Mouse (Mus musculus) naive thymus-derived CD4-positive, alpha-beta T cell, adult 2 months (primary cell): ENCODE data around the gene Exosc8.

Source experiments
- DNase-seq: peaks from one replicate; pipeline ENCODE4 v3.0.0-alpha.2; 2011; ENCODE audit warnings: low read depth

Gene Exosc8

DNA sequence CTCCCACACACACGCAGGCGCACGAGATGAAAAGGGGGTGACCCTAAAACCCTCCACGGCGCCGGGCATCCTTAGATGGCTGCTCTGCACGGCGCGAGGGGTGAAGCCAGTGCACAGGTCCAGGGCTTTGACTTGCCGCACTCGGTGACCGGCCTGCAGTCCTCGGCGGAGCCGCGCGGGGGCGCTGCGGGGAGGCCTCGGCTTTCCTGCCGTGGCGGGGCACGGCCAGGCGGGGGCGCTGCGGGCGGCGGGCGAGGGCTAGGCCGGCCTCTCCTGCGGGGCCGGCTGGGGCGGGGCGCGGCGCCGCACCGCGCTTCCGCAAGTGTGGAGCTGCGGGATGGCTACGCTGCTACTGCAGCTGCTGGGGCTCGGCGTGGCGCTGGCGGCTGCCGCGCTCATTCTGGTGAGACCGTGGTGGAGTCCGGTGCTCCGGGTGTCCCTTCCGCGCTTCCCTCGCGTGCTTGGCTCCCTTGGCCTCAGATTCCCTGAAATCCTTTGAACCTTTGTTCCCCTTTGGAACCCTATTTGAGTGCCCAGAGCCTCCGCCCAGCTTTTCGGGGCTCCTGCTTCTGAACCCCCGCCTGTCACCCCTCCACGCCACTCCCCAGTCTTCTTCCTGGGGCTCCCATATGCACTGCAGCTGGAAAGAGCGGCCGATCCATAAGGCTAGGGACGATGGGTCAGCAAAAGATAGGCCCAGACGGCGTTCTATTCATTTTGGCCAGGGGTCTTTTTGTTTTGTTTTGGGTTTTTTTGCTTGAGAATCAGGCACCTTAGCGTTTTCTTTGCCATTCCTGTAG, at the start of gene Exosc8, which contains the start of gene Alg5:
Gene Exosc8 (minus strand): TSS at position 147 of the 800 bp plus-strand sequence.
Gene Alg5 (plus strand): TSS at position 293 of the 800 bp plus-strand sequence.
- DNase-seq: peak; percentile 96

GRCm38 (mm10) chr3:54775989-54776631, 40.9 kb upstream of the Exosc8 start:
- no peak for DNase-seq

DNA sequence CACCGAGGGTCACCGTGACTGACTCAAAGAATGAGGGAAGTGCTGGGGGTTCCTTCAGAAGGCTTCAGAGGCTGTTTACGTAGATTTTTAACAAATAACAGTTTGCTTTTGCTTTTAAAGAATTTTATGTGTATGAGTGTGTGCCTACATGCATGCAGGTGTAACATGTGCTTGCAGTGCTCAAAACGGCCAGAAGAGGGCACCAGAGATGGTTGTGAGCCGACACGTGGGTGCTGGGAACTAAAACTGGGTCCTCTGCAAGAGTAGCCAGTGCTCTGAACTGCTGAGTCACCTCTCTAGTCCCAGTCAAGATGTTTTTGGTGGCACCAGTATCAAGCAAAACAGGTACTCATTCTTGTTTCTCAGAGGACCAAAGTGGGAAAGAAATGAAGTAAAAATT, 38.4 kb upstream of the Exosc8 start:
- DNase-seq: no peak

DNA sequence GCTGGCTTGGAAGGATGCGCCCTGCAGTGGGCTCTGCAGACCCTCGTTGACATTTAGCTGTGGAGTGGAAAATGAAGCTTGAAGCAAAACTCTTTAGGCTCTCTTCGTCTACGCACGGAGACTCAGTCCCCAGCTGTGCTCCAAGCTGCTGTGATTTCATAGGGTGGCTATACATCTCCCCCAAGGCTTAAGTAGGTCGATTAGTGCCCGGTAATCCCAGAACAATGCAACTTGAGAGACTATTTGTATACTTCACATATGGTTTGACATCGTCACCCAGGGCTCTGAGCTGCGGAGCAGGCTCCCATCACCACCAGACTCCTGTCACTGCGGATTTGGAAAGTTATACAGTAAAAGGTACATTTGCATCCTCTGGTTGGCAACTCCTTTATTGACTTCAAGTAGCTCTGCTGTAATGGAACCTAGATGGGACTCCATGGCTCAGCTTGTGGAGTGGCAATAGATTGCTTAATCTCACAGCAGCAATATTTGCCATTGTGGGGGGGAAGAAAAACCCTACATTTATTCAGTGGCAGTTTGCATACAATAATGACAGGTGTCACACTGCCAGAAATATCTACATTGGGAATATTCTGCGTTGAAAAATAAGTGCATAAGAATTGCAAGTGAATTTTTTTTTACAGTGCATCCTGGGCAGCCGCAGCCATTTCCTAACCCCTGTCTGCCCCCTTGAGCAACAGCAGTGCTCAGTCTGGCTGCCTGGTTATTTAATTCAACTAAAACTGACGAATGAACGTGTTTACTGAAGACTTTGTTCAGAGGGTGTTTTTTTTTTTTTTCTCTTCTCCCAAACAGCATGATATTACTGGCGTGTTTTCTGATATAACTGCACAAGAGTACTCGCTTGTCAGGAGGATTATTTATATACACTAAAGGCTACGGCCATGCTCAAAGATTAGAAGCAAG, 34.4 kb upstream of the Exosc8 start:
- no peak for DNase-seq

- DNase-seq: no peak
Observed at GRCm38 (mm10) chr3:54768592-54768991, 33.4 kb upstream of the Exosc8 start.

DNA sequence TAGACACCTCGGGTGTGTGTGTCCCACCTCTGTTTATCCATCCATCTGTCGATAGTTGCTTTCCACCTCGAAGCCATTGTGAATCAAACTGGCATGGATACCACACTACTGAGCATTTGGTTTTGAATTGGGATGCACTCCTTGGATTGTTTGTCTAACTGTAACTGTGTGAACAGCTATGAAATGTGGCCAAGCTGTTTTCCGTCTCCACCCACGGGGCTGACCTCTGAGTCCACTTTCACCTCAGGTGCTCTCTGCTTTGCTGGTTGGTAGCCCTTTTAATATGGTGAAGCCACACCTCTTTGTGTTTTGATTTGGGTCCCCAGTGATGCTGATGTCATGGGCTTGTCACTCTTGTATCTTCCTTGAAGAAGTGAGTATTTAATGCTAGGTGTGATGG, 31.6 kb upstream of the Exosc8 start:
- DNase-seq: no peak

DNA sequence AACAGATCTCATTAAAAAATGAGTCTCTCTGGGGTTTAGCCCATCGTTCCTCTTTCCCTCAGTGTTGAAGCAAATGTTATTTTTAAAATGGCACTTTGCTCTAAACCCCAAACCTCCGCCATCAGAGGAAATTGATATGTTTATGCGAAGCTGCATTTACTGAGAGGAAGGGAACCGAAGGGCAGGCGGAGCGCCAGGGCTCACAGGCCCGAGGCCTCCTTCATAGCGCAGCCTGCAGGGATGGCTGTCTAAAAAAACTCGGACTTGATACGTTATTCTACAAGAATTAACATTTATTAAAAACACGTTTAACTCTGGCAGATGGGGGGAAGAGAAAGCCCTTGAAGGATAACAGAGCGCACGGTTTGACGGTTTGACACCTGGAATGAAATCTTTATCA, 30.8 kb upstream of the Exosc8 start:
- no peak for DNase-seq

DNA sequence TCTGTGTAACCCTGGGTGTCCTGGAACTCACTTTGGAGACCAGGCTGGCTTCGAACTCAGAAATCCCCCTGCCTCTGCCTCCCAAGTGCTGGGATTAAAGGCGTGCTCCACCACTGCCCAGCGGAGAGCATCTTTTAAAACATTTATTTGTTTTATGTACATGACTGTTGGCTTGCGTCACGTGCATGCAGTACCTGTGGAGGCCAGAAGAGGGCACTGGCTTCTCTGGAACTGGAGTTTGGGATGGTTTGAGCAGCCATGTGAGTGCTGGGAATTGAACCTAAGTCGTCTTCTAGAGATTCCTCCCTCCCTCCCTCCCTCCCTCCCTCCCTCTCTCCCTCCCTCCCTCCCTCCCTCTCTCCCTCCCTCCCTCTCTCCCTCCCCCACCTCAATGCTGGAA, 30.3 kb upstream of the Exosc8 start:
- peak; percentile 10 for DNase-seq

- DNase-seq: no peak
Observed at GRCm38 (mm10) chr3:54764418-54764817, 29.2 kb upstream of the Exosc8 start.

DNA sequence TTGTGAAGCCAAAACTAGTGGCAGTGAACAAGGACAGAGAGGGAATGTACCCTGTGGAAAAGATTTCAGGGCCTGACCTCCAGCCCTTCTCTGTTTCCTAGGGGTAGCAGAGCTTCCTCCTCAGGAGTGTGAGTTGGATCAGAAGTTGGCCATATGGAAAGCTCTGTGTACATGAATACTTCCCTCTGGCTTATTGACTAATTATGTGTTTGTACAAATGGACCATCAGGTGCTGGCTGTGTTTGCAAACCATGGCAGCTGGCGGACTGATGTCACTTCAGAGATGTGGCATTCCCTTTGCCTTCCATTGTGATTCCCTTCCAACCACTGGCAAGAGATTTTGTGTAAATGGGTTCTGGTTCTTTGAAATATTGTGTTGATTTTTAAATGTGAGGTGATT, 26.1 kb upstream of the Exosc8 start:
- DNase-seq: no peak

GRCm38 (mm10) chr3:54760321-54761115, 25.3 kb upstream of the Exosc8 start:
- DNase-seq: no peak

GRCm38 (mm10) chr3:54759211-54759610, 24.0 kb upstream of the Exosc8 start:
- no peak for DNase-seq

- no peak for DNase-seq
Observed at GRCm38 (mm10) chr3:54757446-54757845, 22.3 kb upstream of the Exosc8 start.

DNA sequence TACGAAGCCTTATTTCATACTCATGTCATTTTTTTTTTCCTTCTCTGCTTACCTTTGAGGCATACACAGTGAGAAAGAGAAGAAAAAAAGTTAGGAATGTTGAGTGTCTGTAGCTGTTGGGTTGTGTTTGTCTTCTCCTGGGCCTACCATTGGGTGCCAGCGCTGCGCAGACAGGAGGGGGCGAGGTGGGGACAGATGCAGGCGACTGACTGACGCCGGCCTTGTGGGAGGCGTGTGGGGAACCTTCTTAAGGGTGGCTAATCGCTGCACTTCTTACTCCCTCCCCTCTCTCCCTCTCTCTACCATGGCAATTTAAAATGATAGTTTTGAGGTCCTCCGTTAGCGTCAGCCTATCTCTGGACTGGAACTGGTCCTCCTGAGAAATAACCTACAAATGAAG, 20.9 kb upstream of the Exosc8 start:
- DNase-seq: no peak

GRCm38 (mm10) chr3:54755145-54756041, 20.2 kb upstream of the Exosc8 start, which contains the start of gene Smad9:
Smad9 (plus strand) TSS chr3:54755582.
- DNase-seq: no peak

DNA sequence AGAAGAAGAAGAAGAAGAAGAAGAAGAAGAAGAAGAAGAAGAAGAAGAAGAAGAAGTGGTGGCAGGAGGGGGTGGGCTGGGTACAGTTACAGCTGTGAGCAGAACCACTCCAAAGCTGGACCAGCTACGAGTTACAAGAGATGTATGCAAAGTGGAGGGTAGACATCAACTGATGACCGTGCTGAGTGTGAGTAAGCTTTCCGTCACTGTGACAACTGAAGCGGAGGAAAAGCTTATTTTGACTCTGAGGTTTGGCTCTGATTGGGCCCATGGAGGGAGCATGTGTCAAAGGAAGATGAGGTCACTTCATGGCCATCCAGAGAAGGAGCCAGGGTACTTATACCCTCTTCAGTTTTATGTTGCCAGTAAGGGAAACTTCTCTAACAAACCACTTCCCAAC, 18.2 kb upstream of the Exosc8 start:
- no peak for DNase-seq

GRCm38 (mm10) chr3:54745799-54746198, 10.6 kb upstream of the Exosc8 start:
- DNase-seq: no peak

DNA sequence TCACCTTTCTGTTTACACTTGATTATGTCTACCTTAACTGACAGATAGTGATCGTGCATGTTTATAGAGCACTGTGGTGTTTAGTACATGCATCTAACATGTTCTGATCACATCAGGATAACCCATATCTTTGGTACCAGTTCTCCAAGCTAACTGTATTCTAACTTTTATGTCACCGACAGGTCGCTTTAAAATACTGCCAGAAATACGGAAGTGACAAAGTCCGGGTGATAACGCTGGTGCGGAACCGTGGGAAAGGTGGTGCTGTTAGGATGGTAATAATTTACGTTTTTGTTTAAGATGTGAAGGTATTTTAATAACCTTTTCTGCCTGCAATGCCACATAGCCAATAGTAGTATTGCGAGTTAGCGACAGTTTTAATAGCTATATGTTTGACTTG, 6.8 kb upstream of the Exosc8 start:
- DNase-seq: no peak

- no peak for DNase-seq
Observed at GRCm38 (mm10) chr3:54737317-54737716, 2.1 kb upstream of the Exosc8 start.

- DNase-seq: peak; percentile 33
Observed at GRCm38 (mm10) chr3:54736101-54736927, 1.1 kb upstream of the Exosc8 start.
